Mouse (Mus musculus): ENCODE results near the gene Lrch1.
A peak's percentile ranks its signal among the peaks of the same experiment; 100 is the strongest.

Lrch1 gene

DNA sequence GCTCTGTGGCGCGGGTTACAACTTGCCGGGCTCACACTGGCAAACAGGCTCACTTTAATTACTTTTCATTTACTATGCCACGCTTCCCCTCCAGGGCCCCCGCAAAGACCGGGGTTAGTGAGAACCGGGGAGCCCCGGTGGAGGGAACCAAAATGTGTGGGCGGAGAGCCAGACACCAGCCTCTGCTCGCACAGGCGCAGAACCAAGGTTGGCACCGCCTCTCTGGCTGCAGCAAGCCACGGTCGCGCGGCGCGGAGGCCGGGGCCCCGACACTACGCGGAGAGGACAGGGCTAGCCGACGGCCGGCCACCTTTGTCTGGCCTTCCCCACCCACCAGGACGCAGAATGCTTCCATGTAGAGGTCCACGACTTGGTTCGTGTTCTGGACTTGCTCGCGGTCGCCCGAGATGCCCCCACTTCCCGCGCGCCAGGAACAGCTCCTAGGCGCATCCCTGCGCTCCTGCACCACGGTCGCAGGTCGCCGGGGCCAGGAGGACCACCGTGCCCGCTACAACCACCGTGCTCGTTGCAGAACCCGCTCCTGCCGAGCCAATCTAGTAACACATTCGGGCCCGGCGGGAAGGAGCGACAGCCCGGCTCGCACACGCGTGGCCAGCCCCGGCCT is 813 bp downstream of the Lrch1 start:
- DNase-seq (ENCODE audit: extremely low read depth, insufficient read length, low spot score) = peak; percentile 81

DNA sequence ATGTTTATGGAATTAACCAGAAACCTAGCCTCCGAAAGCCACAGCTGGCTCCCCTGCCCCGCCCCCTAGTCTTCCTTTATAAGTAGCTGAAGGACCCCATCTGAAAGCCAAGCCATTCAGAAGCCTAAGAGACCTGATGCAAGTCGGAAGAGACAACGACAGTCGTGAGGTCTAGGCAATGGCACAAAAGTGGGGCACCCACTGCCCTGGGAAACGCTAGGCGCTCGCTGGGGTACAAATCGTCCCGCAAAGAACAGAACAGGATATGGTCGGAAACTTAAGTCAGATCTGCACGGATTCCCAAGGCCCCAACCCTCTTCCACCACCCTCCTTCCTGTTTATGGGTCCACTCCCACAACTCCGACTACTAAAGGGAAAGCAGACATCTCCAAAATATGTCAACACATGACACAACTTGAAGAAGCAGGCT is 1.3 kb downstream of the Lrch1 start:
- DNase-seq (ENCODE audit: extremely low read depth, insufficient read length, low spot score) = peak; percentile 53

DNA sequence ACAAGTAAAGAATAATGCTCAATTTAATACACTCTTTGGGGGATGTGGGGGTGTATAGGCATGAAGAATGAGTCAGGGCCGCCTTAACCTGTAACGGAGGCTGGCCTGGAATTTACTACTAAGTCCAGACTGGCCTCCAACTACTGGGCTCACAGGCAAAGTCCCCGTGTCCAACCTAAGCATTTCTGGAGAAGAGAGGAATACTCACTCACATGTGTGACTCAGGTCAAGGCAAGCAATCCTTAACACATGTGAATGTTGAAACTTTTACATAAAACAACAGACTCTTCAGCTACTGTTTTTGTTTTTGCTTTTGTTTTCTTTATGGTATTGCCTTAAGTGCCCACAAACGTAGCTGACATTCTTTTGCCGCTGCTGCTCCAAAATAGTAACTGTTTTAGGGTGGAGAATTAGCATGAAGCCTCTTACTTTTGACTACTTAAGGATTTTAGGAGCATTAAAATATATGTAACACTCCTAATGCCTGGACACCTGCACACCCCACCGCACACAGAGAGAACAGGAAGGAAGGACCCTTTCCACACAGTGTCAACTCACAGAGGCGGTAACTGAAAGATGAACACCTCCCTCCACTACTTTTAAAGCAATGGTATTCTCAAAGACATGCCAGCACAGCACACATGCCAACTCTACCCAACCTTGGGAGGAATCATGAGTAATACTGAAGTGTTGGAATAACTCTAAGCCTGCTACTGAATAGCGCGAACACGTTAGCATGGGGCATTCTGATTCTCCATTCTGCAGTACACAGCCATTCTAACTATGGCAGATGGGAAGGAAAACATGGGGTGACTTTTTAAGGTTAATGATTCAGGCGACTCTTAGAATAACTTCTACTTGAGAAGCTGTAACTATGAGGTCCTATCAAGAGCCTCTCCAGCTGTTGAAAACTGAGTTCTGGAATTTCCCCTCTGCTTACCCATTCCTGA is 2.1 kb downstream of the Lrch1 start:
- peak; percentile 28 for DNase-seq (ENCODE audit: extremely low read depth, insufficient read length, low spot score)

DNA sequence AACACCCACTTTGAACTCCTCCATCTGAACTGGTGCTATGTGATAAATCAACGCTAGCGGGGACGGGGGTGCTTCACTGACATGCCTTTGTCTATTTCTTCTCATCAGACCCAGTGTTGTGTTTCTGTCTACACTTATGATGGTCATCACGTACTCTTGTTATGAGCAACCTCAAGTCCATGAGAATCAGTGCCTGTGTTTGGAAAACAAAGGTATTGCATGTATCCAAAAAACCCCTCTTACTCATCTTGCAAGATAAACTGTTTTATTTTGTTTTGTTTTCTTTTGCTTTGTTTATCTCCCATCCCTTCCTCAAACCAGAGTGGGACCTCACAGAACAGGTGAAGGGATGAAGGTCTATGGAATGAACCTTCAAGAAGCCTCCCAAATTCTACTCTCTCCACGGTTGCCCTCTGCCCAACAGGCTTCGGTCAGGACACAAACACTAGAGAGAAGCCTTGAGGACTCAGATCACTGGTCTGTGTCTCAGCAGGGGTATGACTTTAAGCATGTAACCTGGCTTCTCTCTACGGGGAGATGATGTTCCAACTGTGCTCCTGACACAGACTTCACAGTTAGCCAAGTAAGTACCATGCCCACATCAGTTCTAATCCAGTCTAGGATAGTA is 3.4 kb downstream of the Lrch1 start:
- no peak for DNase-seq (ENCODE audit: extremely low read depth, insufficient read length, low spot score)

DNA sequence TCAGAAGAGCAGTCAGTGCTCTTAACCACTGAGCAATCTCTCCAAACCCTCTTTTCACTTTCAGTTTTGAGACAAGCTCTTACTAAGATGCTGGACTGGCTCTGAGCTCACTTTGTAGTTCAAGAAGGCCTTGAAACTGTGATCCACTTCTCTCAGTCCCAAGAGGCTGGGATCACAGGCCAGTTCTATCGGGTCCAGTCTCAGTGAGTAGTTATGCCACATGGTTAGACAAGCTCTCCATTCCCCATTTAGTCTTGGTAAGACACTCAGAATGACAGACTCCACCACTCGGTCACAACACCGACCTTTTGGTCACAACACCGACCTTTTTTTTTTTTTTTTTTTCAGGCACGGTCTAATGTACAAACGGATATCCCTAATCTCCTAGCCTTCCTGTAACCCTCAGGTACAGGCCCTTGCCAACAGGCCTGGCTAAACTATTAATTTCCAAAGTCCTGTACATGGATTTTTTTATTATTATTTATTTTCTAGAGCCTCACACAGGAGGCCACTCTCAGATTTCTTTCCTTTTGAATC is 4.0 kb downstream of the Lrch1 start:
- DNase-seq (ENCODE audit: extremely low read depth, insufficient read length, low spot score) = no peak

DNA sequence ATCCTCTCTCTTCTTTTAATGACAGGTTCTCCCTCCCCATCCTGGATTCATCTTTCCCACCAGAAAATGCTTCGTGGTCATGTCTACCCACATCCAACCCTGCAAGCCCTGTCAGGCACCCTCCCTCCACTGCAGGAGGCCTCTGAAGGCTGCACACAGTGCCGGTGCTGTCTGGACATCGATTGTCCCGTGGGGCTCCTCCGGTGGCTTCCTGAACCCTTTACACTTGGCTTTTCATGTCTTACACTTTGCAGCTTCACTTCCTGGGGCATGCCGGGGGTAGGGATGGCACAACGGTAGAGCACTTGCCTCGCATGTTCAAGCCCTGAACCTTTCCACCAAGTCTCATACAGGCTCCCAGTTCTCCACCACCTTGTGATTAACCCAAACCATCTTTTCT is 4.7 kb downstream of the Lrch1 start:
- no peak for DNase-seq (ENCODE audit: extremely low read depth, insufficient read length, low spot score)

DNA sequence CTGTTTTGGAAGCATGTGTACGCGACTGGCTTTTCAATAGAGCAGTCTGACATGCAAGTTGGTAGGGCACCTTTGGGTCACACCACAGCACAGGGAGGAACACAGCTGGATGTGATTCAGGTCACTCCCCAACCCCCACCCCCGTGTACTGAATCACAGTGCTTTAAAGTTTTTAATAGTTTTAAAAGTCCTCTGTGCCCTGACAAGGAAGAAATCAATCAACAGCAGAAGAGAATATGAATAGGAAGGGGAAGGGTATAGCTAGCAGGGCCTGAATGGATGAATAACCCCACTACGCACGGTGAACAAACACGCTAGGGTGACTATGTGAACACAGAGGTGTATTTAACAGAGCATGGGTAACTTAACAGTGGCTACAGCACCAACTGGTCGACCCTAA is 6.1 kb downstream of the Lrch1 start:
- DNase-seq (ENCODE audit: extremely low read depth, insufficient read length, low spot score) = no peak

DNA sequence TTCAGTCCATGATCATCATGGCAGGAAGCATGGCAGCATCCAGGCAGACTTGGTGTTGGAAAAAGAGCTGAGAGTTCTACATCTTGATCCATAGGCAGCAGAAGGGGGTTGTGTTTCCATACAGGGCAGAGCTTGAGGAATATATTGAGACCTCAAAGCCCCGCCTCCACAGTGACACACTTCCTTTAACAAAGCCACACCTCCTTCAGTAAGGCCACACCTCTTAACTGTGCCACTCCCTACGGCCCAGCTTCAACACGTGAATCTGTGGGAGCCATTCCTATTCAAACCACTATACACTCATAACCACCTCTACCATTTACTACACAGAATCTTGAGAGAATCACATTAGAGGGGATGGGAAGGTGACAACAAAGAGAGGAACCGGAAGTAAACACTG is 6.9 kb downstream of the Lrch1 start:
- DNase-seq (ENCODE audit: extremely low read depth, insufficient read length, low spot score) = no peak

DNA sequence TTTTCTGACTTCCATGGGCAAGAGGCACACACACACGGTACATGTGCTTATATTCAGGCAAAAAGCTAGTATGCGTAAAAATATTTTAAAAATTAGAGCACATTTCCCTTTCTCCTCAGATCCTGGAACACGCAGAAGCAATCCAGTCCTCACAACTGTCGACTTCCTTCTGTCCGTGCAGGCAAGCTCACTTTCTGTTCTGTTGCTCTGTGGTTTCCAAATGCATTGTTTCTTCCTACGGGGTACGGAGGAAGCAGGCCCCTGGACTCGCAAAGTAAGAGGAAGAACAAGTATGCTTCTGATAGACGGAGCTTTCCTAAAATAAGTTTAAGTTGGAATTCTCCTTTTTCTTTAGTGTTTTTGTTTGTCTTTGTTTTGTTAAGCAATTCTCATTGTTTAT is 8.3 kb downstream of the Lrch1 start:
- no peak for DNase-seq (ENCODE audit: extremely low read depth, insufficient read length, low spot score)

DNA sequence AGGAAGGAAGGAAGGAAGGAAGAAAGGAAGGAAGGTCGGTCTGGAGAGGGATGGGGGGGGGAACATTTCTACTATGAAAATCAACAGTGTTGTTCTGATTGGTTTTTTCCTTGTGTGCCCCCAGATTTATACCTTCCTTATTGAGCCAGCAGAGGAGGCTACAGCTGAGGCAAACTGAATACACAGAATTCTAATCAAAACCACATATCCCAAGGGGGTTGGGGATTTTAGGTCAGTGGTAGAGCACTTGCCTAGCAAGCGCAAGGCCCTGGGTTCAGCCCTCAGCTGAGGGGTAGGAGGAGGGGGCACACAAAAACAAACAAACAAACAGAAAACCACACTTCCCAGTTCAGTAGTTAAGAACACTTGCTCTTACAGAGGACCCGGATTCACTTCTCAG is 8.8 kb downstream of the Lrch1 start:
- no peak for DNase-seq (ENCODE audit: extremely low read depth, insufficient read length, low spot score)

DNA sequence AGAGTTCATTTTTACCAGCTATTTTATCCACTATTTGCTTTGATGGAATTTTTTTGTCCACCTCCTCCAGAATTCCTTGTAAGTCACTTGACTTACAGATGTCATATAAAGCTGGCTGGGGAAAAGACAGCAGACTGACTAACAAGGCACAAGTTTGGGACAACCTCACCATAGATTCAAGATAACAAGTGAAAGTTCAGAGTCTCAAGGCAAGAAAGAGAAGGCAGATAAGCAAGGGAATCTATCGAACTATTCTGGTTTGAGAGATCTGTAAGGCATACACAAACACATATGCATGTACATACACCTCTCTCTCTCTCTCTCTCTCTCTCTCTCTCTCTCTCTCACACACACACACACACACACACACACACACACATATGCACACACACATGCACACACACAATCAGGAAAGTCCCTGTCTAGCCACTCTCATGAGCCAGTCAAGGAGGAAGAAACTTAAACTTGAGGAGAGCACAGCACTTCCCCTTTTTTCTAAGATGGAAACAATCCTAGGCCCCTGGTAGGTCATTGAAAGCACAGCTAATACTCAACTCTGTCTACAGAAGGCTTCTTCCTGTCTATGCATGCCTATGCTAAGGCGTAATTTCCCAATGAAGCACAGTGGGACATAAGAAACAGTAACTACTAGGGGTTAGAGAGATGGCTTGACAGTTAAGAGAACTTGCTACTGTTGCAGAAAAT is 11.0 kb downstream of the Lrch1 start:
- no peak for DNase-seq (ENCODE audit: extremely low read depth, insufficient read length, low spot score)

DNA sequence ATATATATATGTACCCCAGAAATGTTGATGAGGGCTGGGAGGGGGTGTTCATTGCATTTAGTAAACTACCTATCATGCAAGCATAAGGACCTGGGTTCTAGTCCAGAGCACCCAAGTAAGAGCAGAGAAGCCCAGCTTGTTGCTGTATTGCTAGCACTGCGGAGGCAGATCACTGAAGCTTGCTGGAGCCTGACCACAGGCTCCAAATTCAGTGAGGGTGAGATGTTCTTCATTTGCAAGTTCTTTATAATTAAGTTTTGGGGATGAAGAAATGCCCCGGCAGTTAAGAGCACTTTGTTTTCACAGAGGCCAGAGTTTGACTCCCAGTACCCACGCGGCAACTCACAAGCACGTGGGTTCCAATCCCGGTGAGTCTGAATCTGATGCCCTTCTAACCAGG is 12.6 kb downstream of the Lrch1 start:
- DNase-seq (ENCODE audit: extremely low read depth, insufficient read length, low spot score) = no peak

DNA sequence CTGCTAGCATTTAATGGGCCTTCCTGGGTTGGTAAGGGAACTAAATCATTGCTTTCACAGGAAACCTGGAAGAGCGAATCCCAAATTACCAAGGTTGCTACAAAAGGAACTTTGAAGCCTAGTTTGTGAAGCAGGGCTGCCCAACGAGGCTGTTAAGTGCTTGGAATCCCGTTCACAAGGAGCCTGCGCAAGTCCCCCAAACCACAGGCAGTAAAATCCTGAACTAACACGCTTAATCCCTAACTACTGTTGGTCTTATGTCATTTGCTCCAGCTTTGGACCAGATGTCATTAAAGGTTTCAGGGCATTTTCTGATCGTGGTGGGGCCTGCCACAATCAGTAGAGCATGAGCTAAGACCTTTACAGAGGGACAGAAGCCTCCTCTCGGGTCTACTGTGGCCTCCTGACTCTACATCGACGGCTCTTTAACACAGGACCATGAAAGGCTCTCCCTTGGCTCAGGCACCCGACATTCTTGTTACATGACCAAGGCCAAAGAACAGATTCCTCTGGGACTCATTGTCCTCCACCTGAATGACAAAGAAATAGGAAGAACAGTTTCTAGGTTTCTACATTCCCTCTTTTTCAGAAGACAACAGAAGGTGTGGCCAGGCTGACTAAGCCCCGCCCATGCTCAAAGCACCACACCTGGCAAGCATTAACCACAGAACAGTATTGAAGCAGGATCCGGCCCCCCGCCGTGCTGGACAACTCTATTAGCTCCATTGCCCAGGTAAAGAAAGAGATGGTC is 13.5 kb downstream of the Lrch1 start:
- DNase-seq (ENCODE audit: extremely low read depth, insufficient read length, low spot score) = no peak

DNA sequence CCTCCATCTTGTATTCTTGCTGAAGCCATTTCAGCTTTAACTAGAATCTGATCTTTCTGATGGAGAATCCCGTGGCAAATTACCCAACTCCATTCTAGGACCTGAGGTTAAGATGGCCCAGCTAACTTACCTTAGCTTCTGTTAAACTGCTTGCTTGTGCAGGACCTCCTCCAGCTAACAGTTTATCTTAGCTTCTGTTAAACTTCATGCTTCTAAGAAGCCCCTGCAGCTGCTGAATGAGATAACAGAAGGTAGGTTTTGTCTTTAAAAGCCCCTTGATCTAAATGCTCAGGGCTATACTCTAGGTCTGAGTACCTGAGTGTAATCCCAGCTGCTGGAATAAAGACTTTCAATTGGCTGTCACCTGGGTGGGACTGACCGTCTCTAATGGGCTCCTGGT is 17.9 kb downstream of the Lrch1 start:
- DNase-seq (ENCODE audit: extremely low read depth, insufficient read length, low spot score) = no peak

DNA sequence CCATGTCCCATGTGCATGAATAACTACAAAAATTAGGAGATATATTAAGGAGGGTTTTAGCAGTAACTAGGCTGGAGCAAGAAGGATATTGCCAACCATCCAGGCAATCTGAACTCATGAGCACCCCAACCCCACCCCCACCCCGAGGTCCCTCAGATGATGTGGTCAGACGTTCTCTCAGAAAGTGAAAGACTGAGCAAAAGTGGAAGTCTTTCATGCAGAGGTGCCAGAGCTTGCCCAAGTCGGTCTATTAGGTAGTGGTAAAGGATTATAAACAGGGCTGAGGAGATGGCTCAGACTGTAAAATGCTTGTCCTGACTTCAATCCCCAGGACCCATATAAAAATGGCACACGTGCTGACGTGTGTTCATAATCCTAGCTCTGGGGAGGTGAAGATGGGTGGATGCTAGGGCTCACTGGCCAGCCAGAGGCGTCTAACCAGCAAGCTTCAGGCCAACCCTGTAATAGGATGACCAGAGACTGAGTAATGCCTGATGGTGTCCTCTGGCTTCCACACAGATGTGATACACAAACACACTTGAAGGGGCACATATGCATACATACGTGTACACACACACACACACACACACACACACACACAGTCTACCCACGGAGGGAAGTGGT is 18.8 kb downstream of the Lrch1 start:
- DNase-seq (ENCODE audit: extremely low read depth, insufficient read length, low spot score) = no peak

DNA sequence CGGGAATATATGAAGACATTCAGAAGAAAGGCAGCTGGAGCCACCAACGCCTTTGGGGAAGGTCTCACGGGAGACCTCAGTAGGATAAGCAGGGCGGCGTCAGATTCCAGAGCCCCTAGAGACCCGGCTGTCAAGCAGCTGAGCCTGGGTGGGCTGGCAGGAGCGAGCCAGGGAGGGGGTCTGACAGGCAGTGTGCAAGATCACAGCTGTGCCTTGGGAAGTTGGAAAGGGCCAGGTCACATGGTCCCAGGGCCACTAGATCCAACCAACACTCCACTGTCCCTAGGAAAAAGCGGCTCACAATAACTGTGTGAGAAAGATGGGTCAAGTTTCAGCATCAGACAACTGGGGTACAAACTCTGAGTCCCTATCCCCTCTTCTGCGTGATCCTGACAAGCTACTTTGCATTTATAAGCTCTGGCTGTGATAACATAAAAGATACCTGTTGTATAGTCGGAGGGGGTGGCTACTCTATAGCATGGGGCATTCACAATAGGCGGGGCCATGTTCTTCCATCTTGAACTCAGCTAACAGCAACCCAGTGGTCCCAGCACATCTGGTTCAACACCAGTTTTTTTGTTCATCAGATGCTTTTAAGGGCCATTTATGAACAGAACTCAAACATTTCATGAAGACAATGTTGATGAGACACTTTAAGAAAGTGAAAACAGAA is 20.6 kb downstream of the Lrch1 start:
- no peak for DNase-seq (ENCODE audit: extremely low read depth, insufficient read length, low spot score)

DNA sequence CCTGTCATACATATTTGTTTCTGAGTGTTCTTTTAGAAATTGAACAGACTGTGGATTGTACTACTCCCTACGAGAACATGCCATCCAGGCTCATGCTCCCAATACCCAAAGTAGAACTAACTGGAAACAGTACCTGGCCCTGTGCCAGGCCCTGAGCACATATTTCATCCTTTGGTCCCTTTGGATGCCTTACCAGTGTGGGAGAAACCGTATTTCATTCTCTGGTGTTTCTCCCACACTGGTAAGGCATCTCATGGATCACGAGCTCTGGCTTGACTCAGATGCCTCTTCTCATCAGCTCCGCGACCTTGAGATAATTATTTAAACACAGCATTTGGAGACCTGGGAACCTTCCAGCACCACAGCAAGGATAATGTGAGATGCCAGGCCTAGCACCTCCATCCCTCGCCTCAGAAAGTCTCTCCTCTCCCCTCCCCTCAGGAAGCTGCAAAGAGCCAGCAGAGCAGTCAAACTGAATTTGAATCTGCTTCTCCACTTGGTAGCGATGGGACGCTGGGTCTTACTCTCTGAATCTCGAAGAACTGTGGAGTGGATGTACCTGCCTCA is 21.6 kb downstream of the Lrch1 start:
- DNase-seq (ENCODE audit: extremely low read depth, insufficient read length, low spot score) = no peak

DNA sequence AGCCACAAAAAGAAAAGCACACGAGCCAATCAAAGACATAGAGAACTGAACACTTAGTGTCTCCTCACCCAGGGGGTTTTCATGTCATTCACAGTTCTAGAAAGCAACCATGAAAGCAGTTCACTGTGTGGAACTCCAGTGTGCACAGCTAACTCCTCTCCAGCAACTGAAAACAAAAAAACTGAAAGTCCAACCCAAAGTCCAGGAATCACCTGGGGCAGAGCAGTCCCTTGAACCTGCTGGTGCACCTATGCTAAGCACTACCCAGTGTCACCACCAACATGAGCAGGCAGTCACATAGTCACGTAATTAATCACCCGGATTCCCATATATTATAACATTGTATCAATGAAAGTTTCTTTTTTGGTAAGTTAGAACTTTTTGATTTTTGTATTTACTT is 23.2 kb downstream of the Lrch1 start:
- no peak for DNase-seq (ENCODE audit: extremely low read depth, insufficient read length, low spot score)

DNA sequence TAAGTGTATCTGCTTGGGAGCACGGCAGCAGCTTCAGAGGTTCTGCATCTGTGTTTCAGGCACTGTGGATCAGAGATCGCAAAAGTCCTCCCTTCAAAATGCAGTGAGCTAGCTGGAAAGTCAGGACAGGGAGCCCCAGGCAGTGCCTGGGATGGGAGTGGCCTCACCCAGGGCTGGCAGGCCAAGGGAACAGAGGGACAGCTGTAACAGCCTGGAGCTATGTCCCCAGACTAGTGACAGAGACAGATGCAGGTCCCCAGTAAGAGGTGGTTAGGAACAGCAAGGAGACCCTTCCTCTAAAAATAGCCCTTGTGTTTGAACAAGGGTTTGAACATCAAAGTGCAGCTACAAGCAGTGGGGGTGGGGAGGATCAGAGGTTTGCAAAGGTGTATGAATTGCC is 23.6 kb downstream of the Lrch1 start:
- DNase-seq (ENCODE audit: extremely low read depth, insufficient read length, low spot score) = no peak
